Mouse (Mus musculus): ENCODE results near the gene Cabp4.
A peak's percentile ranks its signal among the peaks of the same experiment; 100 is the strongest.

Gene Cabp4

GRCm38 (mm10) chr19:4164100-4164499, 20.3 kb upstream of the Cabp4 start:
- DNase-seq (ENCODE audit: low spot score) = no peak

GRCm38 (mm10) chr19:4163543-4163887, 19.7 kb upstream of the Cabp4 start:
- no peak for DNase-seq (ENCODE audit: low spot score)

GRCm38 (mm10) chr19:4162646-4163542, 19.1 kb upstream of the Cabp4 start, which contains the start of gene Rps6kb2:
Gene Rps6kb2 (minus strand): TSS chr19:4163354.
- peak; percentile 98 for DNase-seq (ENCODE audit: low spot score)

- no peak for DNase-seq (ENCODE audit: low spot score)
Observed at GRCm38 (mm10) chr19:4159049-4159448, 15.2 kb upstream of the Cabp4 start.

GRCm38 (mm10) chr19:4156771-4157170, 12.9 kb upstream of the Cabp4 start:
- DNase-seq (ENCODE audit: low spot score) = no peak

- DNase-seq (ENCODE audit: low spot score) = no peak
Observed at GRCm38 (mm10) chr19:4156073-4156579, 12.3 kb upstream of the Cabp4 start.

GRCm38 (mm10) chr19:4155223-4156072, 11.6 kb upstream of the Cabp4 start:
- no peak for DNase-seq (ENCODE audit: low spot score)

GRCm38 (mm10) chr19:4154437-4155222, 10.8 kb upstream of the Cabp4 start:
- no peak for DNase-seq (ENCODE audit: low spot score)

GRCm38 (mm10) chr19:4153232-4153654, 9.4 kb upstream of the Cabp4 start, which contains the start of gene Ptprcap:
Gene Ptprcap (plus strand): TSS chr19:4153604.
- DNase-seq (ENCODE audit: low spot score) = no peak

GRCm38 (mm10) chr19:4152445-4153231, 8.8 kb upstream of the Cabp4 start:
- DNase-seq (ENCODE audit: low spot score) = no peak

- DNase-seq (ENCODE audit: low spot score) = no peak
Observed at GRCm38 (mm10) chr19:4151898-4152297, 8.1 kb upstream of the Cabp4 start.

- no peak for DNase-seq (ENCODE audit: low spot score)
Observed at GRCm38 (mm10) chr19:4151488-4151860, 7.6 kb upstream of the Cabp4 start.

- DNase-seq (ENCODE audit: low spot score) = no peak
Observed at GRCm38 (mm10) chr19:4150567-4151487, 7.0 kb upstream of the Cabp4 start.

GRCm38 (mm10) chr19:4149764-4150461, 6.1 kb upstream of the Cabp4 start:
- DNase-seq (ENCODE audit: low spot score) = no peak

GRCm38 (mm10) chr19:4149283-4149682, 5.5 kb upstream of the Cabp4 start:
- DNase-seq (ENCODE audit: low spot score) = no peak

GRCm38 (mm10) chr19:4148819-4149218, 5.0 kb upstream of the Cabp4 start:
- no peak for DNase-seq (ENCODE audit: low spot score)

- peak; percentile 95 for DNase-seq (ENCODE audit: low spot score)
Observed at GRCm38 (mm10) chr19:4148491-4148806, 4.6 kb upstream of the Cabp4 start, which contains the start of gene Coro1b. Gene Coro1b (plus strand): TSS chr19:4148619.

- no peak for DNase-seq (ENCODE audit: low spot score)
Observed at GRCm38 (mm10) chr19:4147782-4148490, 4.1 kb upstream of the Cabp4 start.

GRCm38 (mm10) chr19:4147022-4147405, 3.2 kb upstream of the Cabp4 start:
- no peak for DNase-seq (ENCODE audit: low spot score)
